Mouse (Mus musculus): ENCODE results near the gene Sult1b1.

DNA sequence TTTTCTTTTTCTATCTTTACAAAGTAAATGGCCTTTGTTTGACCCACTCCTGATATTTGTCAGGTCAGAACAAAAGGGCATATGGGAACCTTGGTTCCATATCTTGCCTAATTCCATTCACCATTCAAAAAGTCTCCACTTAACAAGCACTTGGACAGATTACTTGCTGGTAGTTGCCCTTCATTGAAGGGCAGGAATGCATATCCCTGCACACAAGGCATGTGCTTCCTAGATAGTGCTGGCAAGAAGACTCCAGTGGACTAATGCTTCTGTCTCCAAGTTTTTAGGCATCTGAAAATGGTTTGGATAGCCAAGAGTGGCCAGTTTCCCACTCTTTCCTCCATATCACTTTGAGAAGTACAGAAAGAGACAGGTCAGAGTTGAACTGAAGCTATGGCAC lies 38.7 kb downstream of the Sult1b1 start:
- TF ChIP-seq CTCF (IDR thresholded peaks at IDR 0.05; ENCODE audit: low read depth, low read length): no peak
- TF ChIP-seq POLR2A (IDR thresholded peaks at IDR 0.05; ENCODE audit: insufficient read depth, low read length): no peak

Measured in ES-Bruce4 (cell line).